Mouse (Mus musculus) cortical plate, adult 2 months (tissue): ENCODE measurements at regions not wholly inside any gene's neighbourhood (a gene's known extent, or its start where the extent isn't known, plus 50 kb on each side); places are given as distances from the start of the nearest gene placed in this dataset.

Experiments
- H3K27ac ChIP-seq: fragments of 200-500 bp; 2 replicates; pipeline ENCODE4 v1.5.1; 2012; ENCODE audit warnings: low read length, control low read depth, inconsistent platforms; ENCODE audit not compliant: insufficient read depth
- H3K4me1 ChIP-seq: fragments of 200-500 bp; 2 replicates; pipeline ENCODE4 v1.6.1; 2011; ENCODE audit warnings: low read length; ENCODE audit not compliant: control insufficient read depth, insufficient read depth
- H3K4me3 ChIP-seq: fragments of 200-500 bp; 2 replicates; pipeline ENCODE4 v1.5.1; 2011; ENCODE audit warnings: mild to moderate bottlenecking, low read length, control low read depth; ENCODE audit not compliant: insufficient read depth
- CTCF ChIP-seq: fragments of 200-500 bp; IDR thresholded peaks from 2 replicates; pipeline ENCODE4 v1.5.1; 2011; ENCODE audit warnings: mild to moderate bottlenecking, control low read depth, low read length; ENCODE audit not compliant: insufficient read depth; ENCODE audit errors: extremely low read depth
- POLR2A ChIP-seq: fragments of 200-500 bp; IDR thresholded peaks from 2 replicates; pipeline ENCODE4 v1.6.1; 2011; ENCODE audit warnings: mild to moderate bottlenecking, low read length, control low read depth; ENCODE audit not compliant: insufficient read depth; ENCODE audit errors: extremely low read depth

- Histone ChIP-seq H3K4me3 (peak overlapping the region; percentile 45), H3K27ac (no peak overlapping the region; the same call in 1 of the 2 replicates), H3K4me1 (no peaks in the 10 kb centered on the region)
- TF ChIP-seq POLR2A (peak; percentile 63), CTCF (no peak)
These were observed 69.2 kb upstream of the 4931429L15Rik start for GRCm38 (mm10) chr9:46388677-46389676.

DNA sequence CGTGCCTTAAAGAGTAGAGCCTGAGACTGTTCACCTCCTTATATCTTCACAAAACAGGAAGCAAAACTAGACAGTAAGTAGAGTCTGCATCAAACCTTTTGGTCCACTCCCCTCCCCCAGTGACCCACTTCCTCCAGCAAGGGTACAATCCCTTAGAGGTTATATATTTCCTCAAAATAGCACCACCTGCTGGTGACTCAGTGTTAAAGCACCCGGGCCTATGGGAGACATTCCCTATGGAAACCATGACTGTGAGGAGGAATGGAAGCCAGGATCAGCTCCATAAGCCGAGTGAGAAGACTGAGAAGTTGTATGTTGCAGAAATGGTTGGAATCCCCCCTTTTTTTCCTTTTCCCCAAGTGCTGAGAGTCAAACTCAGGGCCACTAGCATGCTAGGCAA lies 66.5 kb upstream of the 4931429L15Rik start:
- no peak for TF ChIP-seq CTCF
- TF ChIP-seq POLR2A, result no peak
- Histone ChIP-seq H3K4me3 (no peak overlapping the region), H3K4me1 (no peaks in the 10 kb centered on the region), H3K27ac (no peak overlapping the region)

DNA sequence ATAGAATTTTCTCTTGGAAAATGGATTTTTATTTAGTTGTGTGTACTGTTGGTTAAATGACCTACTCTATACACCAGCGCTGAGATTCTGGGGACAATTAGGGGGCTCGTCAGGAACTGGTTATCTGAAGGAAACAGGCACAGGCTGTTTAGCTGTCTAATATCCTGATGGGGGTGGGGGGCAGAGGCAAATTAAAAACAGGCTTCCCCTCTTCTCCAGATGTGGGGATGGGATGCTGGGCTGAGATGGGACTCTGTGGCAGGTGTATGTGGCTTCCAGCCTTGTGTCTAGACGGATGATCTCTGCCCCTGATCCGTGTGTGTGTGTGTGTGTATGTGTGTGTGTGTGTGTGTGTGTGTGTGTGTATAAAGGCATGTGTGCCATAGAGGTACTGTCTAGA lies 61.6 kb upstream of the 4931429L15Rik start:
- H3K4me3 ChIP-seq, result no peak overlapping the region
- no peaks in the 10 kb centered on the region for H3K4me1 ChIP-seq
- no peak overlapping the region for H3K27ac ChIP-seq
- no peak for TF ChIP-seq POLR2A
- TF ChIP-seq CTCF, result no peak

- TF ChIP-seq CTCF (no peak), POLR2A (no peak)
- no peaks in the 10 kb centered on the region for H3K4me1 ChIP-seq
- H3K27ac ChIP-seq, result no peak overlapping the region
- no peak overlapping the region for H3K4me3 ChIP-seq
These were observed 59.7 kb upstream of the 4931429L15Rik start for GRCm38 (mm10) chr9:46379453-46379852.

- Histone ChIP-seq H3K4me3 (no peak overlapping the region), H3K27ac (no peak overlapping the region), H3K4me1 (no peaks in the 10 kb centered on the region)
- TF ChIP-seq CTCF, result no peak
- TF ChIP-seq POLR2A, result no peak
These were observed 58.6 kb upstream of the 4931429L15Rik start for GRCm38 (mm10) chr9:46378339-46378738.
